Mouse (Mus musculus) left cerebral cortex, postnatal 36 days (tissue): ENCODE measurements at regions not wholly inside any gene's neighbourhood (a gene's known extent, or its start where the extent isn't known, plus 50 kb on each side); places are given as distances from the start of the nearest gene placed in this dataset.

Experiments used
- DNase-seq, 2 experiments: peaks; one replicate each; pipeline ENCODE4 v3.0.0; 2021 to 2022; ENCODE audit warnings: low spot score in 2 of 2, mixed read lengths in 1 of 2
- intact Hi-C: fragments of 180-260 bp; cut with DNase I; formaldehyde crosslinking; loops from one replicate; pipeline ENCODE4 v1.15.1; 2025

DNA sequence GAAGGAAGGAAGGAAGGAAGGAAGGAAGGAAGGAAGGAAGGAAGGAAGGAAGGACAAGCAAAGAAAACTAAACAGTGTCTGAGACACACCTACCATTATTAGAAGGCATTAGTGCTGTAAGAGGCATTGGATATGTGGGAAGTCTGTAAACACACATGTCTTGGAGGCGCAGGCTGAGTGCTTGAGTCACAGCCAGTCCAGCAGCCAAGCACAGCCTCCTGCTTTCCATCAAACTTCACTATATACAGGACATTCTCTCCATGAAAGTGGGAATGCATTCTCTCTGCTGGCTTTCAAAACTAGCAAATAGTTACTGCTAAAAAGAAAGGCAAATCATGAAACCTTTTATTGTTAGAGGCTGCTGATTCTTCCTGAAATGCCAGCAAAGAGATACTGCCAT is 431.1 kb downstream of the Adam3 start:
- intact Hi-C loops = no loop called here
- no peak for DNase-seq

DNA sequence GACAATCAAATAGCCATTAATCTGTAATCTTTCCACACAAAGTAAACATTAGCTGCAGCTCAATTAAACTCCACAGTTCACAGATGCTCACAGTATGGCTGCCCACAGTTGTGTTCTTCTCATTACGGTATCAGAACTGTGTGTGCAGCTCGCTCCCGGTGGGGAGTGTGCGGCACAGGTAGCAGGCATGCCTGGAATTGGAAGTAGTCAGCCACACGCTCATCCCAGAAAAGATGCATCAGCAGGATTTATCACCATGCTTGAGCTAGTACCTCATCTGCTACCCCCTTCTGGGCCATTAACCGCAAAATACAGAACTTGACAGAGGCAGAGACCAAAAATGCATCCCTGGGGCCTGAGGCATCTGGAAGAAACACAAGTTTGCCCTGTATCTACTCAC is 437.8 kb downstream of the Adam3 start:
- intact Hi-C loops = no loop called here

DNA sequence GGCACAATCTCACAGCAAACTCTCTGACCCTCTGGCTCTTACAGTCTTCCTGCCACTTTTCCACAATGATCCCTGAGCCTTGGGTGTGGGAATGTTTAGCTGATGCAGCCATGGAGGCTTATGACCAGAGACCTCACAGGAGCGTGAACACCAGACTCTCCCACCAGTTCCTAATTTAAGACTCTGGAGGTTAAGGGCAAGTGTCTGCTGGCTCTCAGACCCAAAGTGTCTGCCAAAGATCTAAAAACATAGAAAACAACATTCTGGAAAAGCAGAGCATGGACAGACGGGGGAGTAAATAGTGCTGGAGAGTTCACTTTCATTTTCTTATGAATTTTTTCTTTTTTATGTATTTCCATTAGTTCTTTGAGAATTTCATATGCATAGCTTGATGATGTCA is 440.7 kb downstream of the Adam3 start:
- intact Hi-C loops = no loop called here
- no peak for DNase-seq

More for the DNA sequence above, 437.8 kb downstream of the Adam3 start:
- DNase-seq = no peak

DNA sequence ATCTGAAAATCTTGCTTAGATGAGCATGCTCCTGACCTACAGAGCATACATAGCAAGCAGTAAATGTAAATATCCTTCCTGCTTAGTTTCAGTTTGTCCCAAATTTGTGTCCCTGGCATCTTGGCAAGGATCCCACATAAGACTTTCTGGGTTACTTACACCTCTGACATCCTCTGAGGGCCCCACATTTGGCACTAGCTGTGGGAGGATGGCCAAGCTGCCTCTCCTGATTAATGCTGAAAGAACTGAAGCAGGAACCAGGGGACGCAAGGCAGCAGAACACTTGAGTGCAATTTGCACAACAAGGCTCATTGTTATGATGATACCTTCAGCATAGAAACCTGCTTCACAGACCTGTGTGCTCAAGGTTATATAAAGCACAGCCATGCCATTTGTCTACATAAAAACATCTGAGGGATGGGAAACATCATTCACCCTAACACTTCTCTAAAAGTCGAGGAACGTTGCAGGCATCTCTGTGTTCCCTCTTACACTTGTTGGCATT is 441.7 kb downstream of the Adam3 start:
- no peak for DNase-seq
- intact Hi-C loops = no loop called here

DNA sequence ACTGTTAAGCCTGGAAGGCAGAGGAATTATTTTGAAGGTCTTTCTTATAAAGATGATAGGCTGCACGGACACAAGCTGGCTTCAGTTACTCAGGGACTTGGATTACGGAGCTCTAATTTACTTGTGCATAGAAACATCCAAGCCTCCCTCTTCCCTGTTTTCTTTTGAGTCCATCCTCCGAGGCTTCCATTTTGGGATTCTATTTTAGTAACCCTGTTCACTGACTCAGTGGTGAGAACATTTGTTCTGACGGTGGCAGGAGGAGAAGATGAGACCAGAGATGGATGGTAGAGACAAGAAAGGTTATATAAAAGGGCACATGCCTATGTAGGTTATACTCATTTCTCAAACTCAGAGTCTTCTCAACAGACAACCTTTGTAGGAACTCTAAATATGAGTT is 445.4 kb downstream of the Adam3 start:
- intact Hi-C loops = no loop called here

DNA sequence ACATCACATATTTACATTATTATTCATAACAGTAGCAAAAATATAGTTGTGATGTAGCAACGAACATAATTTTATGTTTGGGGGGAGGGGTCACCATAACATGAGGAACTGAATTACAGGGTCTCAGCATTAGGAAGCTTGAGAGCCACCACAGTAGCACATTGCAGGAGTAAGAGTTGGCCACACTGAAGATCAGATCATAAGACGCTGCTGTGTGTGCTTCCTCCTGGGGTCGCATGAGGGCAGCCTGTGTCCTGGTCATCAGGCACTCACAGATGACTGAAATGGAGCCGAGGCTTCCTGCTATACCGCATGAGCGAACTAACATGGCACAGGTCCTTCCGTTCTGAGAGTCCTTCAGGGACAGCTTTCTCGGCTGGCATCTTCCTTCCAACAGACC is 447.3 kb downstream of the Adam3 start:
- no peak for DNase-seq
- intact Hi-C loops = no loop called here

More for the DNA sequence above, 445.4 kb downstream of the Adam3 start:
- DNase-seq = no peak

DNA sequence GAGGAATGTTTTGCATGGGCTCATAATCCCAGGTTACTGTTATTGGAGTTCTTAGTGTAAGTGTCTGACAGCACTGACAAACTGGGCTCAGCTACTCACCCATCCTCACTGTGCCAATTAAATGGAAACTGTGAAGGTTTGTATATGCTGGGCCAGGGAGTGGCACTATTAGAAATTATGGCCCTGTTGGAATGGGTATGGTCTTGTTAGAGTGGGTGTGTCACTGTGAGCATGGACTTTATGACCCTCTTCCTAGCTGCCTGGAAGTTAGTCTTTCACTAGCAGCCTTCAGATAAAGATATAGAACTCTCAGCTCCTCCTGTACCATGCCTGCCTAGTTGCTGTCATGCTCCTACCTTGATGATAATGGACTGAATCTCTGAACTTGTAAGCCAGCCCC is 464.3 kb downstream of the Adam3 start:
- intact Hi-C loops = no loop called here
- no peak for DNase-seq

DNA sequence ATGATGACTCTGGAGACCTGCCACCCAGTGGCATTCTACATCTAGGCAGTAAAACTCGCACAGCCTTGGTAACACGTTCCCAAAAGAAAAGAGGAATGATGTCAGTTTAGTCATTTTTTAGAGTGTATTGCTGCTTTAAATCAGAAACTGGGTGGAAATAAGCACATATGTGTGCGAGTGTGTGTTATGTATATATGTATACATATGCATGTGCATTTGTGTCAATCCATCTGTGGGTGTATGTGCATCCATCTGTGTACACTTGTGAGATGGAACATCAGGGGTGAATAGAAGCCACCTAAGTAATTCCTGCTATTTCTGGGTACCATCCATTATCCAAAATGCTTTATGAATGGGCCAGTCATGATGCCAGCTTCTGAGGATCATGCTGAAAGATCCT is 467.0 kb downstream of the Adam3 start:
- intact Hi-C loops = no loop called here
- no peak for DNase-seq

DNA sequence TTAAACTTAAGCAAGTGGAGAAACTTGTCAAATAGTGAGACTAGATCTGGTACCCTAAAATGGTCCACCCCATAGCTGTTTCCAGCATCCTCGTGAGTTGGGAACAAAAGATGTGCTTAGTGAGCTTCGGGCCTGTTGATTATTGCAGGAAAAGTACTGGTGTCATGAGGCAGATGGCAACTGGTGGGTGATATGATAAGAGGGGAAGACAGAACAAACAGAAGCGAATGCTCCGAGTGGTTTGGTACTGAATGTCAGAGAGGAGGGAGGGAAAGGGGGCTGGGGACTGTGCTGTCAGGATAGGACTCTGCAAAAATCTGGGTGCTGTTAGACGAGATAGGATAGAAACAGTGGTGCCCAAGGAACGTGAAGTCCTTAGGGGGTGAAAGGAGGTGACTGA is 483.4 kb downstream of the Adam3 start:
- intact Hi-C loops = no loop called here
- DNase-seq = no peak

DNA sequence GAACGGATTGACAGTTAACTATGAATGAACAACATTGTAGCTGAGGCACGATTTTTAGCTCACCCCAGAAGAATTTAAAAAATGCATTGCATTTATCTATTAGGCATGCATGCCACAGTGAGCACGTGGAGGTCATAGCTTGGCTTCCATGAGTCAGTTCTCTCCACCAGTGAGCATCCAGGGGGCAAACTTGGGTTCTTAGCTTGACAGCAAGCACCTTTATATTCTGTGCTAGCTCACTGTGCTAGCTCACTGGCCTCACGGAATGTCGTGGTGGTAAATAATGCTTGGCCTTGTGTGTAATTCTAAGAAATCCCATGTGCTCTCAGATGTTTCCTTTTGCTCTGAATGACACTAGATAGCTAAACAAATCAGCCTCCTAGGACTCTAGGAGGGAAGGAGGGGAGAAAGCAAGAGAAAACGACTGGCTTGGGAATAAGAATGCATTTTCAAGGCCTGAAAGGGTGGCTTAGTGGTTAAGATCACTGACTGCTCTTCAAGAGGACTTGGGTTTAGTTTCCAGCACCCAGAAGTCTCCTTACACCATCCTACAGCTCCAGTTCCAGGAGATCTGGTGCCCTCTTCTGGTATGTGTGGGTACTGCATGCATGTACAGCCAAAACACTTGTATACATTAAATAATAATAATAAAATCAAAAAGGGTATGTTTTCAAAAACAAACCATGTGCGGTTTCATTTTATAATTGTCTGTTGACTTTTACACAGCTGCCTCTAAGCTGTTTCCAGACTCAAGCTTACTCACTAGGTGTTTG is 485.3 kb downstream of the Adam3 start:
- intact Hi-C loops = no loop called here
- DNase-seq = no peak

DNA sequence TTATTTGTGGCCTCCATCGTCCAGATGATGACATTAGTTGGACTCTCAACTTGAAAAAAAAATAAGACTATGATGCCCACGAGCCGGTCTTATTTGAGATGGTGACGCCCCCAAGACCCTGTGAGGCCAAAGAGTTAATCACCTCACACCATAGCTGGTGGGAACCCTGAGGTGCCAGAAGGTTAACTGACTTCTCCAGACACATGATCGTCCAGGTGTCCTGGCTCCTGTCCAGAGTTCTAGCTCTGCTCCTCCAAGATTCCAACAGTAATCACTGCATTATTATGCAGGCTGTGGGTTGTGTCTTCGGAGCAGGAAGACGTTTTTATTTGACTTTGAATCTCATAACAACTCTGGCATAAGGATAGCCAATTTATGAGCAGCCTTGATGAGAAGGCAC is 490.7 kb downstream of the Adam3 start:
- intact Hi-C loops = no loop called here
- DNase-seq = no peak

DNA sequence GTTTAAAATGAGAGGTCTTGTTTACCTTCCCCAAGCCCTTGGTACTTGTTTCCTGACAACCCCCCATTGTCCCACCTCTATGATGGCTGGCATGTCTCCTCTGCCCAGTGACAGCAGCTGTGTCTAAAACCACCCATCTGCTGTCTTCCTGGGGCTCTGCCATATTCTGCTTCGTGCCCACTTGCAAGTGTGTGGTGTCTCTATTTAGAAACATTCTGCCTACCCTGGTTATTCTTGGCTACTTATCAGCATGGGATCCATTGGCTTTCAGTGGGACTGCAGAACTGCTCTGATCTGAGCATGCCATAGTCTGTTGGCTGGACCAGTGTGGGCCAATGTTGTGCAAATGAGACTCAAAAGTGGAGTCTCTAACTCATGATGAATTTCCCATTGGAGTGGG is 497.5 kb downstream of the Adam3 start:
- peak; percentile 82 to 83 for DNase-seq
- intact Hi-C loops = no loop called here

DNA sequence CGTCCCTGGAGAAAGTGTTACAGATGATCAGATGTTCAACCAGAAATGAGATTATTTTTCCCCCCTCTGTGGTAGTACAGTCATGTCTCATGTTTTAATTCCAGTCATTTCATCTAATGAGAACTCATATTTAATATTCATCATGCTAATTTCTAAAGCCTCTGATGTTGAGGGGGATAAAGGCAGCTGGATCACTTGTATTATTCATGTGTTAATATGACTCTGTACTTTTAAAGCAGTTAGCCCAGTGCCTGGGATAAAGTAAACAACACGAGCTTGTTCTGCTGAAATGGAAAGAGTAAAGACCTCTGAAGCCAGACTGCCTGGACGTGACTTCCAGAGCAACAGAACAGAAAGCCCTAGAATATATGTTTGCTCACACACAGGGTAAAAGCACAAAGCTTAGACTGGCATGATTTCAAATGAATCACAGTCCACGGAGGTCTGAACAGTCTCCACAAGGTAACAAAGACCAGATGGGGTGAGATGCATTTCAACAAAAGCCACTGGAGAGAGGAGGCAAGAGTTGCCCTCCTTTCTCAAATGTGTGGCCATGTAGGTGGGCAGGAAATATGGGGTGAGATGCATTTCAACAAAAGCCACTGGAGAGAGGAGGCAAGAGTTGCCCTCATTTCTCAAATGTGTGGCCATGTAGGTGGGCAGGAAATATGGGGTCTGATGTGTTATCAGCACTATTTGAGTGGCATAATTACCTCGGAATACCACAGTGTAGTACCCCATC is 498.1 kb downstream of the Adam3 start:
- intact Hi-C loops = no loop called here
- no peak for DNase-seq

DNA sequence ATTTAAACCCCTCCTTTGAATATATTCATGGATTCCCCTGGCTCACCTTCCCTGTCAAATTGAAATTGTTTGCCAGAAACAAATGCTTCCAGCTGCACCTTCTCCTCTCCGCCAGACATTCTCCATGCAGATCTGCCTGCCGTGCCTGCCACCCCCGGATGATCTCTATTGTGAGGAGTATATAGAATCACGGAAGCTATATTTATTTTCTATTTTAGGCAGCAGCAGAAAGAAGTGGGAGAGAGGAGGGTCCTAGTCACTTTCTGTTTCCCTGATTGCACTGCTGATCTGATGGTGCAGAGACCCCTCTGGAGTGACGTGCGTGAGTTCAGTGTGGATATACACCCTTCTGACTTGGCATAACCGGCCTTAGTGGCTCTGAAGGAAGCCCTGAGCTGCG is 505.4 kb downstream of the Adam3 start:
- peak; percentile 58 to 60 for DNase-seq
- intact Hi-C loops = no loop called here

DNA sequence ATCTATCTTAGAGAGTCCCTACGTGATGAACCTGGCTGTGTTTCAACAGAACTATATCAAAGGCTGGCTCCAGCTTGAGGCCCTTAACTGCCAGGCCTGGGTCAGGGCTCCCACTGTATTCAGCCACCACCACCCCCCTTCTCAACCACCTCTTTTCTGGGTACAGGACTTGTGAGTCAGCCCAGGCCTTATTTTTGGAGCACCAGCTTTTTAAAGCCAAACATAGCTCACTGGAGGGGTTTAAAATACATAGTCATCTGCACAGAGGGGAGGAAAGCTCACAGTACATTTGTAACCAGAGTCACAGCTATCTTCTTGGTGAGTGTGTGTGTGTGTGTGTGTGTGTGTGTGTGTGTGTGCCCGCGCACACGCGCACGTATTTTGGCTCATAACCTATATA is 509.0 kb downstream of the Adam3 start:
- intact Hi-C loops = loop anchor here (10.0 kb wide), 1 partner anchor 302 kb away; no protein-coding TSS in a partner anchor
- DNase-seq = peak in 1 of 2 experiments; percentile 55

DNA sequence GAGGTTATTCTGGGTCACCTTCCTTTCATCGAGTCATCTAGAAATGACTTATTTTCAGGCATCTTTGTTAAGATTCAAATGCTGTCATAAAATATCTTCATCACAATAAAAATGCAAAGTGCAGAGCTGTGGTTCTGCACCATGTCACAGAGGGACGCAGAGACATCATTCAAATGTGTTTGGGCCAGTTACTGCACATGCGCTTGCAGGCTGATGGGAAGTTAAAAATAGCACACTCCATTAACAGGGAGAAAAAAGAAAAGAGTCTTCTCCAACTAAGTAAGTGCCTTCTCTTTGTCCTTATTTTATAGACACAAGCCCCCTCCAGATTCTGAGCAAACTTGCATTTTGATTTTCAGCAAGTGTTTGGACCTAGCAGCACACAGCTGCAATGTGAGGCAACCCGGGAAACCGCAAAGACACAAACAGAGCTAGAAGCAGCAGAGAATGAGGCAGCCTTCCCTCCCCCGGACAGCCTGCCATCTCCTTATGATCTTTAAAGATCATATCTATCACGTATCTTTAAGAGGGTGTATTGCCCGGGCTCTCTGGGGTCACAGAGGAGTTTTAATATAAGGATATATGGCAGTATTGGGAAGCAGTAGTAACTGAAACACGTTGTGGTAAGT is 510.0 kb downstream of the Adam3 start:
- DNase-seq = no peak
- intact Hi-C loops = loop anchor here (10.0 kb wide), 1 partner anchor 301 kb away; no protein-coding TSS in a partner anchor

DNA sequence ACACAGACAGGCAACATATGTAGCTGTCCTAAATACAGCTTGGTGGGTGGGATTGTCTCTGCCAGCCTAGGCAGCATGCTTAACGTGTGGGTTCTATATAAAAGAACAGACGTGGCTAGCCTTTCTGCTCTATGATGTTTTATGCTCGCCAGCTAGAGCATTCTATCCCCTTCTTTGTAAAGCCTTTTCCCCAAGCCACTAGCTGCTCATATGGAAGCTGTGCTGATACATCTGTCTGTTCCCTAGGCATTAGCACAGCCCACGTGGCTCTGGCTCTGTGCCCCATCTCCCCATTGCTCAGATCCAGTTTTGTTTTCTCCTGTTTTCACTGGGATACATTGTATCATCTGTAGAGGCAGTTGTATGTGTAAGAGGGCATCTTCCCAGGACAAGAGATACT is 511.3 kb downstream of the Adam3 start:
- intact Hi-C loops = loop anchor here (10.0 kb wide), 1 partner anchor 300 kb away; no protein-coding TSS in a partner anchor
- peak in 1 of 2 experiments; percentile 37 for DNase-seq

DNA sequence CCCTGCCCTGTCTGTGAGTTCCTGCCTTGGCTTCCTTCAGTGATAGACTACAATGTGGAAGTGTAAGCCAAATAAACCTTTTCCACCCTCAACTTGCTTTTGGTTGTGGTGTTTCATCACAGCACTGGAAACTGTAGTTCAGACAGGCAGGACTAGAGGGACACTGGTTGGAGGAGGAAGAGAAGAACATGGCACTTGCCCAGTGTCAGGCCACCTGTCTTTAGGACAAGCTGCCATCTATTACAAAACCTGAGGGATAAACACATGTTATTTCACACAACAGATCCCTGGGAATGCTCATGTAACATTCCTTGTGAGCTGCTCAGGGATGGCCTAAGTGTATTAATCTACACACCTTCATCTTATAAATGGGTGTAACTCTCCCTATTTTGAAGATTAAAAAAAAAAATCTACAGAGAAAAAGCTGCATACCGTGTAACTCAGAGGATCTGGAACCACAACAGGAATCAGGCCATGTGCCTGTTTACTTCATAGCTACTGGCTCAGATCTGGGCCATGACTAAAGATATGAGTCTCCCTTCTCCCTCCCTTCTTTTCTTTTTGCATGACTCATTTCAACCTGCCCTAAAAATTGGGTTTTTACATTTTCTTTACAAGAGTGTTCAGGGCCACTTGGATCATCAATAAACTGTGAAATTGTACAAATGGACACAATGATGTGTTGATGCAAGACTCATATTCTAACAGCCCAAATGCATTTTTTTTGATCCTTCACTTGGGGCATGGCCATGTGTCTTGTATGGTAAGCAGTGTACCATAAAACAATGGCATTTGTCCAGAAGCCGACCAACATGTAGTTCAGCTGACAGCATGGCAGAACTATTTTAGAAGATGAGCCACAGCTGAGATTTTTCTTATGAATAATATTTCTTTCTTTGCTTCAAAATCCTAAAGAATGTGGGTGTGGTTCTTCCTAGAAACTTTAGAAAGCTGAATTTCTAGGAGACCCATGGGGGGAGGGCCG is 513.1 kb downstream of the Adam3 start:
- intact Hi-C loops = loop anchor here (10.0 kb wide), 1 partner anchor 298 kb away; no protein-coding TSS in a partner anchor
- DNase-seq = no peak

DNA sequence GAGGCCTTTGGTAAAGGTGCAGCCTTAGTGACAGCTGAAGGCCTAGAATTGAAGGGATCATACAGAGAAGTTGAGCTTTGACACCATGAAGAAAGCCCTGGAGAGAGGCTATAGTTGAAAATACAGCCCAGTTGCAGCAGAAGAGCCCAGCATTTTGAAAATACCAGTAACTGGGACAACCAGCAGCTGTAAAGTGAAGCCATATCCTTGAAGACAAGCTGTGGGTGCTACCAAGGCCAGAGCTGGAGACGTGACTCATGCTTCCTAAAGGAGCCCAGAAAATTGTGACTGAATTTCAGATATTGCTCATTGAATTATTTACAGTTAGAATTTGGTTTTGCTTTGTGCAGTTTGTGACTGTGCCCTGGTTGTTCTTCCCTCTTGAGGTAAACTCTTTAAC is 514.6 kb downstream of the Adam3 start:
- intact Hi-C loops = loop anchor here (10.0 kb wide), 1 partner anchor 296 kb away; no protein-coding TSS in a partner anchor
- DNase-seq = no peak
